Mouse (Mus musculus): ENCODE measurements at regions not wholly inside any gene's neighbourhood (a gene's known extent, or its start where the extent isn't known, plus 50 kb on each side); places are given as distances from the start of the nearest gene placed in this dataset.

- Histone ChIP-seq H3K27me3 (ENCODE audit: insufficient read depth, low read length) (no peaks in the 10 kb centered on the region), H3K4me2 (ENCODE audit: low read depth) (peak overlapping the region; percentile 68), H3K36me3 (ENCODE audit: insufficient read depth) (no peaks in the 10 kb centered on the region), H3K9ac (peak overlapping the region; percentile 45), H3K27ac (ENCODE audit: low read depth, low read length) (peak overlapping the region; percentile 83), H3K4me3 (ENCODE audit: low read depth, low read length) (peak overlapping the region; percentile 34), H3K4me1 (ENCODE audit: insufficient read depth) (peaks cover 26% of the 10 kb centered on the region), H3K9me3 (ENCODE audit: low read length) (no peaks in the 10 kb centered on the region)
- ATAC-seq (peak; percentile 14; the same call in 1 of the 2 replicates), DNase-seq (peak; percentile 54)
- WGBS: 1% methylated on average over 20 of the region's 20 CpGs
- TF ChIP-seq CTCF (IDR thresholded peaks at IDR 0.05; ENCODE audit: low read depth): no peak
Observed at GRCm38 (mm10) chr2:170219611-170220401, 71.9 kb upstream of the Zfp217 start.

- H3K4me2 ChIP-seq (ENCODE audit: low read depth): peak overlapping the region; percentile 68
- H3K36me3 ChIP-seq (ENCODE audit: insufficient read depth): no peaks in the 10 kb centered on the region
- ATAC-seq (no peak), DNase-seq (peak; percentile 45)
- peak overlapping the region; percentile 34 for H3K4me3 ChIP-seq (ENCODE audit: low read depth, low read length)
- H3K27ac ChIP-seq (ENCODE audit: low read depth, low read length): peak overlapping the region; percentile 83
- H3K9me3 ChIP-seq (ENCODE audit: low read length): no peaks in the 10 kb centered on the region
- H3K4me1 ChIP-seq (ENCODE audit: insufficient read depth): peaks cover 26% of the 10 kb centered on the region
- H3K9ac ChIP-seq: peak overlapping the region; percentile 45
- H3K27me3 ChIP-seq (ENCODE audit: insufficient read depth, low read length): no peaks in the 10 kb centered on the region
- WGBS: 2% methylated on average over 11 of the region's 11 CpGs
- TF ChIP-seq CTCF (IDR thresholded peaks at IDR 0.05; ENCODE audit: low read depth): no peak
Observed at GRCm38 (mm10) chr2:170219161-170219581, 71.3 kb upstream of the Zfp217 start.

GRCm38 (mm10) chr2:170218230-170219044 lies 70.5 kb upstream of the Zfp217 start:
- H3K36me3 ChIP-seq (ENCODE audit: insufficient read depth): no peaks in the 10 kb centered on the region
- peak overlapping the region; percentile 83; the same call in 1 of the 2 replicates for H3K27ac ChIP-seq (ENCODE audit: low read depth, low read length)
- TF ChIP-seq CTCF (IDR thresholded peaks at IDR 0.05; ENCODE audit: low read depth): peak; percentile 58
- H3K9me3 ChIP-seq (ENCODE audit: low read length): no peaks in the 10 kb centered on the region
- H3K4me1 ChIP-seq (ENCODE audit: insufficient read depth): peaks cover 26% of the 10 kb centered on the region
- ATAC-seq (peak; percentile 81), DNase-seq (peak; percentile 72)
- WGBS: 6% methylated on average over 22 of the region's 22 CpGs
- no peaks in the 10 kb centered on the region for H3K27me3 ChIP-seq (ENCODE audit: insufficient read depth, low read length)
- H3K4me3 ChIP-seq (ENCODE audit: low read depth, low read length): peak overlapping the region; percentile 9; the same call in 1 of the 2 replicates
- peak overlapping the region; percentile 68 for H3K4me2 ChIP-seq (ENCODE audit: low read depth)
- H3K9ac ChIP-seq: peak overlapping the region; percentile 31; the same call in 1 of the 2 replicates

GRCm38 (mm10) chr2:170216311-170216710 lies 68.4 kb upstream of the Zfp217 start:
- no peak for TF ChIP-seq CTCF (IDR thresholded peaks at IDR 0.05; ENCODE audit: low read depth)
- no peak overlapping the region for H3K9ac ChIP-seq
- 80% methylated on average over 7 of the region's 7 CpGs for WGBS

GRCm38 (mm10) chr2:170209121-170209520 lies 61.2 kb upstream of the Zfp217 start:
- Histone ChIP-seq H3K9me3 (ENCODE audit: low read length) (no peaks in the 10 kb centered on the region), H3K36me3 (ENCODE audit: insufficient read depth) (no peaks in the 10 kb centered on the region), H3K4me2 (ENCODE audit: low read depth) (no peak overlapping the region), H3K9ac (no peak overlapping the region), H3K27ac (ENCODE audit: low read depth, low read length) (no peak overlapping the region), H3K27me3 (ENCODE audit: insufficient read depth, low read length) (no peaks in the 10 kb centered on the region), H3K4me1 (ENCODE audit: insufficient read depth) (no peaks in the 10 kb centered on the region; the same call in 1 of the 2 replicates), H3K4me3 (ENCODE audit: low read depth, low read length) (no peak overlapping the region)
- DNase-seq (no peak), ATAC-seq (no peak)
- no peak for TF ChIP-seq CTCF (IDR thresholded peaks at IDR 0.05; ENCODE audit: low read depth)
- WGBS: 76% methylated on average over 12 of the region's 12 CpGs

More at GRCm38 (mm10) chr2:170216311-170216710, 68.4 kb upstream of the Zfp217 start:
- DNase-seq (no peak), ATAC-seq (no peak)
- Histone ChIP-seq H3K4me2 (ENCODE audit: low read depth) (no peak overlapping the region), H3K9me3 (ENCODE audit: low read length) (no peaks in the 10 kb centered on the region), H3K4me1 (ENCODE audit: insufficient read depth) (peaks cover 19% of the 10 kb centered on the region), H3K27me3 (ENCODE audit: insufficient read depth, low read length) (no peaks in the 10 kb centered on the region), H3K27ac (ENCODE audit: low read depth, low read length) (no peak overlapping the region), H3K36me3 (ENCODE audit: insufficient read depth) (no peaks in the 10 kb centered on the region), H3K4me3 (ENCODE audit: low read depth, low read length) (no peak overlapping the region)

GRCm38 (mm10) chr2:170207878-170208277 lies 60.0 kb upstream of the Zfp217 start:
- H3K36me3 ChIP-seq (ENCODE audit: insufficient read depth): no peaks in the 10 kb centered on the region
- H3K27me3 ChIP-seq (ENCODE audit: insufficient read depth, low read length): no peaks in the 10 kb centered on the region
- no peak overlapping the region for H3K4me2 ChIP-seq (ENCODE audit: low read depth)
- no peaks in the 10 kb centered on the region; the same call in 1 of the 2 replicates for H3K4me1 ChIP-seq (ENCODE audit: insufficient read depth)
- no peak for TF ChIP-seq CTCF (IDR thresholded peaks at IDR 0.05; ENCODE audit: low read depth)
- no peak overlapping the region for H3K9ac ChIP-seq
- WGBS: 80% methylated on average over 7 of the region's 7 CpGs
- H3K27ac ChIP-seq (ENCODE audit: low read depth, low read length): no peak overlapping the region
- no peak overlapping the region for H3K4me3 ChIP-seq (ENCODE audit: low read depth, low read length)
- DNase-seq (no peak), ATAC-seq (no peak)
- H3K9me3 ChIP-seq (ENCODE audit: low read length): no peaks in the 10 kb centered on the region
